In the genomic region with DNA sequence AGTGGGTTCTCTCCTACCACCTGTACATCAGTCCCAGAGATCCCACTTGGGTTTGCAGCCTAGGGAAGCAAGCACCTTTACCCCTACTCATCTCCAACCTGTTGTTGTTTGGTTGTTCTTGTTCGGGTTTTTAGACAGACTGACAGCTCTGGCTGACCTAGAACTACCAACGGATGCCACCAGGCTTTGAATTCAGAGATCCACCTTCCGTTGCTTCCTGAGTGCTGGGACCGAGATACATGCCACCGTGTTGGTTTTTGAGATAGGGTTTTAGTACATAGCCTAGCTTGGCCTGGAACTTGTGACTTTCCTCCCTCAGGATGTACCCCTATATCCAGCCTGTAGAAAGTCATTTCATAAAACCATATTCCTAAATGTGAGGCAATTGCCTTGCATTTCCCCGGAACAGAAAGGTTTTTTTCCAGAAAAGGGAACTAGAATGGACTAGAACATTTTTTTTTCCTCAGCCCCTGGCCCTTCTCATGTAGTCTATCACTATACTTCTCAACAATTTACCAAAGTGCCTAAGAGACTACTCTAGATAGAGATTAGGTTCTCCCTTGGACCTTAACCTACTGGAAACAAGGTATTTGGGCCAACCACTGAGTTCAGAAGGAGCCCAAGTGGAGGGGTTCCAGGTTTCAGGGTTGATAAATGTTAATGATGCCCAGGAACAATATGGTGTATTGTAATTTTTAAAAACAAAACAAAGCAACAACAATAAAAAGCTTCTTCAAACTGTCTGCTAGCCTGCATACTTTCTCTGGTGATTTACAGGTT, we compare ENCODE assay signal across 9 mouse cellular contexts. TPM values are rescaled to one million over a fixed set of nuclear protein-coding genes. Genes with fewer than 3 reads are reported as not detected.
DNase-seq lines count a peak whose midpoint lies in the region; ATAC-seq and TF ChIP-seq lines count a peak whose summit lies in the region.
"Had no signal": no experiment of that assay in that cellular context is flagged by ENCODE, and none has a peak within 500 bp of the region (broad histone marks: within the 10 kb centered on the region; RNA-seq: fewer than 3 reads in every experiment).

No protein-coding gene starts in this region.

- no peaks in the 10 kb centered on the region for H3K9me3 ChIP-seq in embryonic facial prominence, embryonic 10.5 days
- H3K9me3 ChIP-seq in hindbrain, embryonic 16.5 days (ENCODE audit: control insufficient read depth, low read length): no peaks in the 10 kb centered on the region
- no peaks in the 10 kb centered on the region for H3K9me3 ChIP-seq in midbrain, embryonic 15.5 days

- TF ChIP-seq POLR2A in kidney, adult 2 months (IDR thresholded peaks at IDR 0.05; ENCODE audit: low read depth, low read length): no peak

- H3K4me2 ChIP-seq in hindbrain, embryonic 16.5 days (ENCODE audit: low read length): peak overlapping the region; percentile 72
- H3K4me2 ChIP-seq in midbrain, embryonic 15.5 days: peak overlapping the region; percentile 65

- peak overlapping the region; percentile 62 for H3K9ac ChIP-seq in hindbrain, embryonic 16.5 days (ENCODE audit: low read depth, low read length)
- peak overlapping the region; percentile 49 for H3K9ac ChIP-seq in midbrain, embryonic 15.5 days

- H3K36me3 ChIP-seq in kidney, adult 2 months (ENCODE audit: control insufficient read depth, insufficient read depth, low read length): no peaks in the 10 kb centered on the region
- H3K36me3 ChIP-seq in embryonic facial prominence, embryonic 10.5 days (replicated peaks): peaks cover 25% of the 10 kb centered on the region
- no peaks in the 10 kb centered on the region for H3K36me3 ChIP-seq in hindbrain, embryonic 16.5 days (ENCODE audit: control insufficient read depth, insufficient read depth, low read length)
- no peaks in the 10 kb centered on the region for H3K36me3 ChIP-seq in midbrain, embryonic 15.5 days (replicated peaks)

- no peak for ATAC-seq in hindbrain, embryonic 16.5 days
- ATAC-seq in midbrain, embryonic 15.5 days (replicated peaks): no peak

- H3K27me3 ChIP-seq in kidney, adult 2 months (replicated peaks; ENCODE audit: control insufficient read depth, insufficient read depth, low read length): no peaks in the 10 kb centered on the region
- no peaks in the 10 kb centered on the region for H3K27me3 ChIP-seq in embryonic facial prominence, embryonic 10.5 days (replicated peaks; ENCODE audit: low read depth, poor library complexity, severe bottlenecking)
- no peaks in the 10 kb centered on the region for H3K27me3 ChIP-seq in hindbrain, embryonic 16.5 days (replicated peaks; ENCODE audit: control insufficient read depth, insufficient read depth, low read length)
- no peaks in the 10 kb centered on the region for H3K27me3 ChIP-seq in midbrain, embryonic 15.5 days (replicated peaks)
- H3K27me3 ChIP-seq: Patski had no signal

- peak overlapping the region; percentile 87 for H3K27ac ChIP-seq in kidney, adult 2 months (ENCODE audit: insufficient read depth, low read depth, low read length)
- peak overlapping the region; percentile 98 for H3K27ac ChIP-seq in embryonic facial prominence, embryonic 10.5 days (replicated peaks)
- peak overlapping the region; percentile 61; the same call in 1 of the 2 replicates for H3K27ac ChIP-seq in hindbrain, embryonic 16.5 days (ENCODE audit: low read depth, low read length)
- H3K27ac ChIP-seq in midbrain, embryonic 15.5 days: peak overlapping the region; percentile 79

- H3K4me1 ChIP-seq in kidney, adult 2 months (ENCODE audit: control insufficient read depth, insufficient read depth, low read length): peaks cover 8% of the 10 kb centered on the region; the same call in 1 of the 2 replicates
- peaks cover 23% of the 10 kb centered on the region for H3K4me1 ChIP-seq in embryonic facial prominence, embryonic 10.5 days
- peaks cover 13% of the 10 kb centered on the region for H3K4me1 ChIP-seq in hindbrain, embryonic 16.5 days (ENCODE audit: control insufficient read depth, insufficient read depth, low read depth, low read length)
- peaks cover 16% of the 10 kb centered on the region for H3K4me1 ChIP-seq in midbrain, embryonic 15.5 days

- peak overlapping the region; percentile 60 for H3K4me3 ChIP-seq in kidney, adult 2 months (ENCODE audit: insufficient read depth, low read depth, low read length)
- peak overlapping the region; percentile 84 for H3K4me3 ChIP-seq in embryonic facial prominence, embryonic 10.5 days
- H3K4me3 ChIP-seq in hindbrain, embryonic 16.5 days (ENCODE audit: low read length): peak overlapping the region; percentile 66
- peak overlapping the region; percentile 65 for H3K4me3 ChIP-seq in midbrain, embryonic 15.5 days

- no peak for DNase-seq in kidney, adult 2 months
- DNase-seq in kidney, postnatal 10 days: no peak
- no peak for DNase-seq in embryonic facial prominence, embryonic 10.5 days (ENCODE audit: low spot score)
- DNase-seq in layer of hippocampus, postnatal 14 days (ENCODE audit: low spot score in 2 of 2): no peak
- DNase-seq in adrenal gland, postnatal 10 days: no peak
- no peak for DNase-seq in thymus, postnatal 10 days (ENCODE audit: low spot score in 2 of 2)

- no peak for TF ChIP-seq CTCF in kidney, adult 2 months (conservative IDR thresholded peaks at IDR 0.05; ENCODE audit: insufficient read depth, insufficient read length, low read depth, low read length)

- WGBS in kidney, adult 2 months: 85% methylated on average over 6 of the region's 6 CpGs
- WGBS in embryonic facial prominence, embryonic 10.5 days: 80% methylated on average over 6 of the region's 6 CpGs
- 83% methylated on average over 6 of the region's 6 CpGs for WGBS in hindbrain, embryonic 16.5 days
- WGBS in midbrain, embryonic 15.5 days: 83% methylated on average over 6 of the region's 6 CpGs

RNA-seq across cellular contexts. Expression of gene Unk, which starts 0.8 kb away (rescaled TPM):
- 22.1 and 28.1 TPM in 2 replicates for polyA plus RNA-seq in kidney, adult 2 months (2012; rRNA removed)
- 49.4 and 50.9 TPM in 2 replicates for polyA plus RNA-seq in embryonic facial prominence, embryonic 10.5 days (2016; fragmentation: Nextera tagmentation; extraction: Ambion mirVana)
- 30.1 and 37.6 TPM in 2 replicates for polyA plus RNA-seq in hindbrain, embryonic 16.5 days (2015; fragmentation: Nextera tagmentation; extraction: Ambion mirVana)
- polyA plus RNA-seq in midbrain, embryonic 15.5 days (2015; fragmentation: Nextera tagmentation; extraction: Ambion mirVana): 39.7 and 40.7 TPM in 2 replicates
- total RNA-seq in layer of hippocampus, postnatal 14 days (2021): 10 to 100 TPM; 22.0 to 25.3 TPM
- 10 to 100 TPM; 21.0 to 26.0 TPM for total RNA-seq in adrenal gland, postnatal 10 days (2021)

RNA-seq across cellular contexts. Expression of gene H3f3b, which starts 1.5 kb away (rescaled TPM):
- 135 and 150 TPM in 2 replicates for polyA plus RNA-seq in kidney, adult 2 months (2012; rRNA removed)
- polyA plus RNA-seq in embryonic facial prominence, embryonic 10.5 days (2016; fragmentation: Nextera tagmentation; extraction: Ambion mirVana): 1,824 and 1,981 TPM in 2 replicates
- 1,585 and 1,603 TPM in 2 replicates for polyA plus RNA-seq in hindbrain, embryonic 16.5 days (2015; fragmentation: Nextera tagmentation; extraction: Ambion mirVana)
- polyA plus RNA-seq in midbrain, embryonic 15.5 days (2015; fragmentation: Nextera tagmentation; extraction: Ambion mirVana): 2,073 and 2,119 TPM in 2 replicates
- 100 to 1,000 TPM; 338 to 355 TPM for total RNA-seq in layer of hippocampus, postnatal 14 days (2021)
- total RNA-seq in adrenal gland, postnatal 10 days (2021): 100 to 1,000 TPM; 401 to 426 TPM

RNA-seq across cellular contexts. Expression of gene Galk1, which starts 16.8 kb away (rescaled TPM):
- polyA plus RNA-seq in kidney, adult 2 months (2012; rRNA removed): 83.2 and 87.9 TPM in 2 replicates
- polyA plus RNA-seq in embryonic facial prominence, embryonic 10.5 days (2016; fragmentation: Nextera tagmentation; extraction: Ambion mirVana): 212 and 216 TPM in 2 replicates
- 76.0 and 76.2 TPM in 2 replicates for polyA plus RNA-seq in hindbrain, embryonic 16.5 days (2015; fragmentation: Nextera tagmentation; extraction: Ambion mirVana)
- 53.2 and 58.5 TPM in 2 replicates for polyA plus RNA-seq in midbrain, embryonic 15.5 days (2015; fragmentation: Nextera tagmentation; extraction: Ambion mirVana)
- 10 to 100 TPM; 14.6 to 16.9 TPM for total RNA-seq in layer of hippocampus, postnatal 14 days (2021)
- 10 to 100 TPM; 67.0 to 90.6 TPM for total RNA-seq in adrenal gland, postnatal 10 days (2021)

RNA-seq across cellular contexts. Expression of gene Unc13d, which starts 48.5 kb away (rescaled TPM):
- polyA plus RNA-seq in kidney, adult 2 months (2012; rRNA removed): 1.1 and 2.4 TPM in 2 replicates
- 2.9 TPM in 2 replicates for polyA plus RNA-seq in embryonic facial prominence, embryonic 10.5 days (2016; fragmentation: Nextera tagmentation; extraction: Ambion mirVana)
- polyA plus RNA-seq in hindbrain, embryonic 16.5 days (2015; fragmentation: Nextera tagmentation; extraction: Ambion mirVana): 0.69 and 0.80 TPM in 2 replicates
- 0.70 and 1.5 TPM in 2 replicates for polyA plus RNA-seq in midbrain, embryonic 15.5 days (2015; fragmentation: Nextera tagmentation; extraction: Ambion mirVana)
- 1 to 10 TPM; 1.3 to 2.1 TPM for total RNA-seq in layer of hippocampus, postnatal 14 days (2021)
- 1 to 10 TPM; 2.3 to 2.7 TPM for total RNA-seq in adrenal gland, postnatal 10 days (2021)

RNA-seq across cellular contexts. Expression of gene Itgb4, which starts 54.8 kb away (rescaled TPM):
- polyA plus RNA-seq in kidney, adult 2 months (2012; rRNA removed): 5.1 and 5.3 TPM in 2 replicates
- 1.1 and 1.5 TPM in 2 replicates for polyA plus RNA-seq in embryonic facial prominence, embryonic 10.5 days (2016; fragmentation: Nextera tagmentation; extraction: Ambion mirVana)
- polyA plus RNA-seq in hindbrain, embryonic 16.5 days (2015; fragmentation: Nextera tagmentation; extraction: Ambion mirVana): 1.8 and 2.1 TPM in 2 replicates
- polyA plus RNA-seq in midbrain, embryonic 15.5 days (2015; fragmentation: Nextera tagmentation; extraction: Ambion mirVana): 0.79 and 0.94 TPM in 2 replicates
- 1 to 10 TPM; 1.4 to 2.2 TPM for total RNA-seq in layer of hippocampus, postnatal 14 days (2021)
- total RNA-seq in adrenal gland, postnatal 10 days (2021): 1 to 10 TPM; 3.1 to 4.7 TPM

Comparison
In these comparisons a context has a peak if more than half of its experiments do, and no peak if none do; other contexts are left out.
1. RNA of gene H3f3b, which starts 1.5 kb away (polyA plus RNA-seq): 2,073 to 2,119 TPM in midbrain, embryonic 15.5 days, 1,824 to 1,981 TPM in embryonic facial prominence, embryonic 10.5 days and 1,585 to 1,603 TPM in hindbrain, embryonic 16.5 days; 135 to 150 TPM in kidney, adult 2 months; every median in the first group is over 10 times any median in the second.
2. Peak in every context shown above with its lines, with median percentiles within 50 percentile points of each other: H3K27ac ChIP-seq and H3K4me3 ChIP-seq.